Mouse (Mus musculus): Measurements from ENCODE around the gene Dnajc16. TPM values are rescaled to one million over a fixed set of nuclear protein-coding genes. Genes with fewer than 3 reads are reported as not detected.

Gene Dnajc16
- polyA plus RNA-seq, 1 experiment from 2014 or later, result 4.3 TPM

DNA sequence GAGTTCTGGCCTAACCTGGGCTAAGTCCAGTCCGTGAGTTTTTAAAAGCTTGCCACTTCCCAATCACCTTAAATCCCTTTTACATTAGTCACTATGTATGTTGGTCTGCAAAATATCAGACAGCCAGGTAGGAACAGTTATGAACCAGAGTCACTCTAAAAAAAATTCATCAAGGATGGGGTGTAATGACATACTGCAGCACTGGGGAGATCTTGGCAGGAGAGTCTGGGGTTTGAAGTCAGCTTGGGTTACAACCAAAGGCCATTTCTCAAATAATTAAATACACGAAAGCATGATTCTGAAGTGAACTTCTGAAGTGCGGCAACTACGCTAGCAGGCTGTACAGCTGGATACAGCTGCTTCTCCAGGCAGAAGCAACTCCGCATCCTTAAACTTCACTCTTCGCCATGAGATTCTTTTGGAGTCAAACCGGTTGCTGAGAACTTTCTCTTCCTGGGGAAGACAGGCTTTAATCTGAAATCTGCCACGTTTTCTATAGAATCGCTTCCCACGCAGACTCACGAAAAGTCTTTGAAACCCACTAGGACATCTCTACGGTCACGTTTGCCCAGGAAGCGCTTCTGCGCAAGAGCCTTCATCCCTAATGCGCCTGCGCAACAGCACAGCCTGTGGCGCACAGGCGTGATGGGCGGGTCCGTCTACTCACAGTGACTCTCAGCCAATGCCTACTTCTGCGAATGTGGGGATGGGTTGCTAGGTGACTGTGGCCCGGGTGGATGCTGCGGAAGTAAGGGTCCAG is 56.1 kb downstream of the Dnajc16 start:
- Histone ChIP-seq H3K4me1 (replicated peaks; ENCODE audit: control insufficient read depth, insufficient read depth, low read length) (no peaks in the 10 kb centered on the region; the same call in 1 of the 2 replicates), H3K27ac (ENCODE audit: low read depth, low read length) (no peak overlapping the region), H3K27me3 (ENCODE audit: control insufficient read depth, insufficient read depth, low read length) (no peaks in the 10 kb centered on the region), H3K9ac (ENCODE audit: low read length) (peak overlapping the region; percentile 60; the same call in 1 of the 2 replicates), H3K36me3 (ENCODE audit: control insufficient read depth, insufficient read depth, low read length) (no peaks in the 10 kb centered on the region), H3K9me3 (ENCODE audit: control insufficient read depth, low read length) (no peaks in the 10 kb centered on the region), H3K4me2 (ENCODE audit: low read depth, low read length, severe bottlenecking) (peak overlapping the region; percentile 75), H3K4me3 (ENCODE audit: low read depth, low read length) (peak overlapping the region; percentile 31)
- 7% methylated on average over 24 of the region's 24 CpGs for WGBS
- peak; percentile 99 for ATAC-seq (replicated peaks; ENCODE audit: low FRiP score)
- peak; percentile 95 for DNase-seq (ENCODE audit: low spot score)

DNA sequence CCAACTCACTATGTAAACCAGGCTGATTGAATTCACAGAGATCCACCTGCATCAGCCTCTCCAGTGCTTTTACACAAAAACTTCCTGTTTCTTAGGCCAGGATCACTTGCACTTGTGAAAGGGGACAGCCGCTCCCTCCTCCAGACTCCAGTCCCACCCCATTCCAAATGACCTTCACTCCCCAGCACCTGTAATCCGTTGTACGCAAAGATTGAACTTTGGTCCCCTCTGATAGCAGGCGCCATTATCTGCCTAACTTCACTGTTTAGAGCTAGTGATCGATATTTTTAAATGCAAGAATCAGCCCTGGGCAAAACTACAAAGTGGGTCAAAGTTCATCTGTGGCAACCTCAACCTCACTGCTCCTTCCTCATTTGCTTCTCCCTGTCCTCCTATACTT is 59.0 kb downstream of the Dnajc16 start:
- H3K4me1 ChIP-seq (replicated peaks; ENCODE audit: control insufficient read depth, insufficient read depth, low read length), result no peaks in the 10 kb centered on the region; the same call in 1 of the 2 replicates
- H3K36me3 ChIP-seq (ENCODE audit: control insufficient read depth, insufficient read depth, low read length), result no peaks in the 10 kb centered on the region
- no peaks in the 10 kb centered on the region for H3K9me3 ChIP-seq (ENCODE audit: control insufficient read depth, low read length)
- H3K9ac ChIP-seq (ENCODE audit: low read length), result no peak overlapping the region
- DNase-seq (ENCODE audit: low spot score) (no peak), ATAC-seq (replicated peaks; ENCODE audit: low FRiP score) (no peak)
- 82% methylated on average over 5 of the region's 5 CpGs for WGBS
- H3K27me3 ChIP-seq (ENCODE audit: control insufficient read depth, insufficient read depth, low read length), result no peaks in the 10 kb centered on the region
- no peak overlapping the region for H3K27ac ChIP-seq (ENCODE audit: low read depth, low read length)
- no peak overlapping the region for H3K4me3 ChIP-seq (ENCODE audit: low read depth, low read length)
- no peak overlapping the region for H3K4me2 ChIP-seq (ENCODE audit: low read depth, low read length, severe bottlenecking)

DNA sequence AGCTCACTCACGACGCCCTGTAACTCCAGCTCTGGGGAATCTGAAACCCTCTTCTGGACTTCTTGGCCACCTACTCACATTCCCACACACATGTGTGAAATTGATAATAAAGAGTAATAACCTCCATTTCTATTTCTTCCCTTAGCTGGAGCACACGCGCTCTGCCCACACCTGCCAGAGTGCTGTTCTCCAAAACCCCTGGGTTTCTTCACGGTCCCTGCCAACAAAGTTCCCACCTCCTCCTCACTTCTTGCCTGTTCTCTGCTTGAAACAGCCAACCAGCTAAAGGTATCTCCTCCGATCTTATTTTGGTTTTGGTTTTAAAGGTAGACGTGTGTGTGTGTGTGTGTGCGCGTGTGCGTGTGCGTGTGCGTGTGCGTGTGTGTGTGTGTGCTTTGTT is 60.3 kb downstream of the Dnajc16 start:
- no peak for ATAC-seq (replicated peaks; ENCODE audit: low FRiP score)
- 84% methylated on average over 13 of the region's 13 CpGs for WGBS

DNA sequence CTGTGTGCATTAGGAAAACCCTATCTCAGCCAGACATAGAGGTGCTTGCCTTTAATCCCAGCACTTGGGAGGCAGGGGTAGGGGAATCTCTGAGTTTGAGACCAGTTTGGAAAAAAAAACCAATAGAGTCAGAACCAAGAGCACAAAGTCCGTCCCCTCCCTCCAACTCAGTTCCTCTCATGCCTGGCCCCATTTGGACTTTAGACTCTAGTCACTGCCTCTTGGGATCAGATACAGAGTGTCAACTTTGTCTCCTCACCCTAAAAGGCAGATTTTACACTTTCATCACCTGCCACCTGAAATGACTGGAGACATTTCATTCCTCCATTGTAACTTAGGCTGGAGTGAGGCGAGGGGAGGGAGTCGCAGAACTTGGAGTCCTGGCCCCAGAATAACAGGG is 61.5 kb downstream of the Dnajc16 start:
- no peaks in the 10 kb centered on the region for H3K36me3 ChIP-seq (ENCODE audit: control insufficient read depth, insufficient read depth, low read length)
- DNase-seq (ENCODE audit: low spot score) (no peak), ATAC-seq (replicated peaks; ENCODE audit: low FRiP score) (no peak)
- 77% methylated on average over 3 of the region's 3 CpGs for WGBS
- H3K4me1 ChIP-seq (replicated peaks; ENCODE audit: control insufficient read depth, insufficient read depth, low read length), result no peaks in the 10 kb centered on the region
- no peaks in the 10 kb centered on the region for H3K9me3 ChIP-seq (ENCODE audit: control insufficient read depth, low read length)
- H3K4me3 ChIP-seq (ENCODE audit: low read depth, low read length), result no peak overlapping the region
- no peaks in the 10 kb centered on the region for H3K27me3 ChIP-seq (ENCODE audit: control insufficient read depth, insufficient read depth, low read length)
- H3K9ac ChIP-seq (ENCODE audit: low read length), result no peak overlapping the region
- no peak overlapping the region for H3K4me2 ChIP-seq (ENCODE audit: low read depth, low read length, severe bottlenecking)
- H3K27ac ChIP-seq (ENCODE audit: low read depth, low read length), result no peak overlapping the region

More for the DNA sequence above, 60.3 kb downstream of the Dnajc16 start:
- H3K4me2 ChIP-seq (ENCODE audit: low read depth, low read length, severe bottlenecking), result no peak overlapping the region
- no peak overlapping the region for H3K4me3 ChIP-seq (ENCODE audit: low read depth, low read length)
- no peaks in the 10 kb centered on the region for H3K27me3 ChIP-seq (ENCODE audit: control insufficient read depth, insufficient read depth, low read length)
- H3K9ac ChIP-seq (ENCODE audit: low read length), result no peak overlapping the region
- H3K27ac ChIP-seq (ENCODE audit: low read depth, low read length), result no peak overlapping the region
- no peak for DNase-seq (ENCODE audit: low spot score)
- no peaks in the 10 kb centered on the region; the same call in 1 of the 2 replicates for H3K4me1 ChIP-seq (replicated peaks; ENCODE audit: control insufficient read depth, insufficient read depth, low read length)
- H3K9me3 ChIP-seq (ENCODE audit: control insufficient read depth, low read length), result no peaks in the 10 kb centered on the region
- no peaks in the 10 kb centered on the region for H3K36me3 ChIP-seq (ENCODE audit: control insufficient read depth, insufficient read depth, low read length)

DNA sequence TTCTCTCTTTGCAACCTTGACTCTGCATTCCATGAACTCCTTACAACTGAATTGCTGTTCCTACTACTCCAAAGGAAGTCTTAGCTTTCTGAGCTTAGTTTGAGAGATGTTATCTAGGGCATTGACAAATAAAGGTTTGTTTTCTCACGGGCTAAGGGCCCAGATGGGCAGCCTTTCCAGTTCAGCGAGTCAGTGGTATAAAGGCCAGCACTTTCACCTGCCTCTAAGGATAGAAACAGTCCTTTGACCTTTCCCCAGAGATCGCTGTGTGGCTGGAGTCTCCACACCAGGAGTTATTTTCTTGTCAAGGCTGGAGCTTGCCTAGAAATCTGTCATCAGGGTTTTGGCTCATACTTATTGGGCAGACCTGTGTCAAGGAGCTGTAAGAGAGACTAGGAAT is 65.0 kb downstream of the Dnajc16 start:
- no peaks in the 10 kb centered on the region for H3K36me3 ChIP-seq (ENCODE audit: control insufficient read depth, insufficient read depth, low read length)
- DNase-seq (ENCODE audit: low spot score) (no peak), ATAC-seq (replicated peaks; ENCODE audit: low FRiP score) (no peak)
- H3K9me3 ChIP-seq (ENCODE audit: control insufficient read depth, low read length), result no peaks in the 10 kb centered on the region
- H3K27ac ChIP-seq (ENCODE audit: low read depth, low read length), result no peak overlapping the region
- no peak overlapping the region for H3K4me2 ChIP-seq (ENCODE audit: low read depth, low read length, severe bottlenecking)
- H3K4me1 ChIP-seq (replicated peaks; ENCODE audit: control insufficient read depth, insufficient read depth, low read length), result 0 out of 2 replicates have a peak, but pooled peaks cover 2% of the 10 kb centered on the region
- WGBS, result 59% methylated on average over 3 of the region's 3 CpGs
- H3K4me3 ChIP-seq (ENCODE audit: low read depth, low read length), result no peak overlapping the region
- no peak overlapping the region for H3K9ac ChIP-seq (ENCODE audit: low read length)
- H3K27me3 ChIP-seq (ENCODE audit: control insufficient read depth, insufficient read depth, low read length), result no peaks in the 10 kb centered on the region

DNA sequence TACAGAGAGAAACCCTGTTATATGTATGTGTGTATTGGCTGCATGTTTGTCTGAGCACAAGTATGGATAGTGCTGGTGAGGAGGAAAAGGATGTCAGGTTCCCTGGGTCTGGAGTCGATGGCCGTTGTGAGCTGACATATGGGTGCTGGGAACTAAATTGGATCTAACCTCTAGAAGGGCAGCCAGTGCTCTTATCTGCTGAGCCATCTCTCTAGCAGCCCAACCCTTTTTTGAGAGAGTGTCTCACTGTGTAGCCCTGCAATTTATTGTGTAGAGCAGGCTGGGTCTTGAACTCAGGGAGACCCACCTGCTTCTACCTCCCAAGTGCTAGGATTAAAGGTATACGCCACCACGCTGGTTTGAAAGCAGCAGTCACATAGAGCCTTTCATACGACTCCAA is 65.5 kb downstream of the Dnajc16 start:
- Histone ChIP-seq H3K36me3 (ENCODE audit: control insufficient read depth, insufficient read depth, low read length) (no peaks in the 10 kb centered on the region), H3K9me3 (ENCODE audit: control insufficient read depth, low read length) (no peaks in the 10 kb centered on the region), H3K9ac (ENCODE audit: low read length) (no peak overlapping the region), H3K4me2 (ENCODE audit: low read depth, low read length, severe bottlenecking) (no peak overlapping the region), H3K27ac (ENCODE audit: low read depth, low read length) (no peak overlapping the region), H3K4me1 (replicated peaks; ENCODE audit: control insufficient read depth, insufficient read depth, low read length) (0 out of 2 replicates have a peak, but pooled peaks cover 2% of the 10 kb centered on the region), H3K27me3 (ENCODE audit: control insufficient read depth, insufficient read depth, low read length) (no peaks in the 10 kb centered on the region), H3K4me3 (ENCODE audit: low read depth, low read length) (no peak overlapping the region)
- 81% methylated on average over 5 of the region's 5 CpGs for WGBS
- DNase-seq (ENCODE audit: low spot score) (no peak), ATAC-seq (replicated peaks; ENCODE audit: low FRiP score) (no peak)

DNA sequence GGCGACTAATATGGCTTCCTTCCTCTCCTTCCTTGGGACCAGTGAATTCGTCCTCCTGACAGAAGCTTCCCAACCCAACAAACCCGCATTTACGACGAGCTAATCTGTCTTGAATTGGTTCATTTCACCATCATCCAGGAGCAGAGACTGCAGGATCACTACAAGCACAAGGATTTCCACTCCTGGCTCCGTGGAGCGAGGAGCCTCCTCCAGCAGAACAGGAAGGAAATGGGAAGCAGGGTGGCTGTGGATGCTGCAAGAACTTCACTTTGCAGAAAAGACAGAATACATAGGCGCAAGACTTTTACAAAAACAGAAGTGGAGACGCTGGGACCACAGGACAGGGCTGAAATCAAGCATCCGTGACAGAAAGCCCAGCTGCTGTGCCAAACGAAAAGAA is 66.1 kb downstream of the Dnajc16 start:
- Histone ChIP-seq H3K9ac (ENCODE audit: low read length) (no peak overlapping the region), H3K4me1 (replicated peaks; ENCODE audit: control insufficient read depth, insufficient read depth, low read length) (0 out of 2 replicates have a peak, but pooled peaks cover 2% of the 10 kb centered on the region), H3K9me3 (ENCODE audit: control insufficient read depth, low read length) (no peaks in the 10 kb centered on the region), H3K4me3 (ENCODE audit: low read depth, low read length) (no peak overlapping the region), H3K36me3 (ENCODE audit: control insufficient read depth, insufficient read depth, low read length) (no peaks in the 10 kb centered on the region; the same call in 1 of the 2 replicates), H3K27me3 (ENCODE audit: control insufficient read depth, insufficient read depth, low read length) (no peaks in the 10 kb centered on the region), H3K4me2 (ENCODE audit: low read depth, low read length, severe bottlenecking) (no peak overlapping the region), H3K27ac (ENCODE audit: low read depth, low read length) (no peak overlapping the region)
- DNase-seq (ENCODE audit: low spot score), result no peak
- no peak for ATAC-seq (replicated peaks; ENCODE audit: low FRiP score)
- WGBS, result 73% methylated on average over 11 of the region's 11 CpGs

DNA sequence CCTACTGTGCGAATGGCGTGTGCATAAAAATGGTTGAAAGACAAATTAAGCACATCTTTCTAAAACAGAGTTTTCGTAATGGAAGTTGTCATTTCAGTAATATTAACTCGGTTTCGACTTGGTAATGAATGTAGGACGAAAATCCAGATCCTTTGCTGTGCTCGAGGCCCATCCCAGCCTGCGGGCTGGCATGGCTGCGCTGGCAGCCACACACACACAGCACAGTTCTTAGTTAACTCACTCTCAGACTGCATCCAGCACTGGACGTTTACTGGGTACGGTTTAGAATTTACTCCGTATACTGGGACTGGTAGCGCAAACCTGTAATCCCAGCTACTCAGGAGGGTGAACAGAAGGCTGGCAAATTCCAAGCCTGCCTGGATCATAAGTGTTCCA is 67.1 kb downstream of the Dnajc16 start:
- Histone ChIP-seq H3K36me3 (ENCODE audit: control insufficient read depth, insufficient read depth, low read length) (no peaks in the 10 kb centered on the region; the same call in 1 of the 2 replicates), H3K9ac (ENCODE audit: low read length) (peak overlapping the region; percentile 95), H3K4me1 (replicated peaks; ENCODE audit: control insufficient read depth, insufficient read depth, low read length) (0 out of 2 replicates have a peak, but pooled peaks cover 2% of the 10 kb centered on the region), H3K4me3 (ENCODE audit: low read depth, low read length) (peak overlapping the region; percentile 98), H3K9me3 (ENCODE audit: control insufficient read depth, low read length) (no peaks in the 10 kb centered on the region), H3K27me3 (ENCODE audit: control insufficient read depth, insufficient read depth, low read length) (no peaks in the 10 kb centered on the region), H3K27ac (ENCODE audit: low read depth, low read length) (no peak overlapping the region), H3K4me2 (ENCODE audit: low read depth, low read length, severe bottlenecking) (peak overlapping the region; percentile 85)
- 11% methylated on average over 13 of the region's 13 CpGs for WGBS
- ATAC-seq (replicated peaks; ENCODE audit: low FRiP score) (peak; percentile 65), DNase-seq (ENCODE audit: low spot score) (no peak)

Data from forebrain, embryonic 11.5 days (tissue).